Mouse (Mus musculus) lung, postnatal 0 days (tissue): ENCODE measurements around the gene Zfyve21. TPM values are rescaled to one million over a fixed set of nuclear protein-coding genes. Genes with fewer than 3 reads are reported as not detected.
A peak's percentile ranks its signal among the peaks of the same experiment; 100 is the strongest.

ENCODE experiments used
- ATAC-seq: fragments of 200-750 bp; cut with Nextera tagmentation; 2 replicates; pipeline ENCODE4 v1.8.0; 2017; ENCODE audit warnings: moderate library complexity
- DNase-seq: peaks from one replicate; pipeline ENCODE4 v3.0.0-alpha.2; 2016; ENCODE audit warnings: low spot score
- H3K27ac ChIP-seq: fragments of 300-500 bp; sonication (generic); 2 replicates; pipeline ENCODE4 v1.5.1; 2014; ENCODE audit warnings: antibody characterized with exemption, mild to moderate bottlenecking, low read length, mixed read lengths
- H3K27me3 ChIP-seq: fragments of 300-500 bp; sonication (generic); replicated peaks from 2 replicates; pipeline ENCODE4 v1.6.1; 2014; ENCODE audit warnings: low read length, mixed read lengths; ENCODE audit not compliant: insufficient read depth
- H3K36me3 ChIP-seq: fragments of 300-500 bp; sonication (generic); 2 replicates; pipeline ENCODE4 v1.6.1; 2014; ENCODE audit warnings: low read length, mixed read lengths; ENCODE audit not compliant: insufficient read depth
- H3K4me1 ChIP-seq: fragments of 300-500 bp; sonication (generic); 2 replicates; pipeline ENCODE4 v1.6.1; 2014; ENCODE audit warnings: antibody characterized with exemption, low read depth, low read length, mixed read lengths; ENCODE audit not compliant: insufficient read depth
- H3K4me2 ChIP-seq: fragments of 300-500 bp; sonication (generic); replicated peaks from 2 replicates; pipeline ENCODE4 v1.6.1; 2014; ENCODE audit warnings: low read depth, mild to moderate bottlenecking, low read length, moderate library complexity, mixed read lengths
- H3K4me3 ChIP-seq: fragments of 300-500 bp; sonication (generic); 2 replicates; pipeline ENCODE4 v1.5.1; 2014; ENCODE audit warnings: low read depth, low read length
- H3K9ac ChIP-seq: fragments of 300-500 bp; sonication (generic); replicated peaks from 2 replicates; pipeline ENCODE4 v1.6.1; 2014; ENCODE audit warnings: low read depth, mild to moderate bottlenecking
- H3K9me3 ChIP-seq: fragments of 300-500 bp; sonication (generic); 2 replicates; pipeline ENCODE4 v1.6.1; 2016; ENCODE audit warnings: low read length, mixed read lengths
- CTCF ChIP-seq: IDR thresholded peaks from 2 replicates; pipeline ENCODE4 v1.5.1; 2016; ENCODE audit warnings: antibody characterized with exemption, mild to moderate bottlenecking
- EP300 ChIP-seq: IDR thresholded peaks from 2 replicates; pipeline ENCODE4 v1.6.1; 2016; ENCODE audit warnings: antibody characterized with exemption, mild to moderate bottlenecking, control low read depth
- WGBS: fragments of 180-500 bp; shearing (Covaris S2); extraction: QIAGEN DNeasy Blood & Tissue Kit; methylation state at CpG from one replicate; pipeline ENCODE4 v1.1.7; 2014; 5-methylcytosine and 5-hydroxymethylcytosine counted together
- polyA plus RNA-seq: library from polyadenylated mRNA; unstranded; fragments of >200 nt; fragmentation: Nextera tagmentation; extraction: Ambion mirVana; gene quantifications from 2 replicates; pipeline ENCODE4 v1.2.1, GENCODE M21; 2015

Zfyve21 gene
- polyA plus RNA-seq, 1 experiment from 2014 or later = 163 TPM

- H3K9me3 ChIP-seq = no peaks in the 10 kb centered on the region
- no peaks in the 10 kb centered on the region for H3K4me1 ChIP-seq
- no peak for TF ChIP-seq EP300
- peak; percentile 97 for TF ChIP-seq CTCF
- H3K9ac ChIP-seq = no peak overlapping the region
- H3K4me2 ChIP-seq = no peak overlapping the region
- peak; percentile 85 for ATAC-seq
- no peaks in the 10 kb centered on the region for H3K27me3 ChIP-seq
- H3K4me3 ChIP-seq = no peak overlapping the region
- 11% methylated on average over 3 of the region's 3 CpGs for WGBS
- peak; percentile 92 for DNase-seq
- H3K36me3 ChIP-seq = no peaks in the 10 kb centered on the region
- H3K27ac ChIP-seq = no peak overlapping the region
Measured at GRCm38 (mm10) chr12:111878213-111878612, 64.2 kb downstream of the Zfyve21 start.

Other genes with a start within 250 kb of the Zfyve21 start
- gene Mark3, start 239.6 kb upstream of the Zfyve21 start, polyA plus RNA-seq = 25.8 and 26.0 TPM in 2 replicates
- 153 TPM in 2 replicates for gene Ckb, start 141.8 kb upstream of the Zfyve21 start, polyA plus RNA-seq
- gene Trmt61a, start 136.1 kb upstream of the Zfyve21 start, polyA plus RNA-seq = 4.3 and 4.5 TPM in 2 replicates
- 48.9 and 52.5 TPM in 2 replicates for gene Bag5, start 100.9 kb upstream of the Zfyve21 start, polyA plus RNA-seq
- gene Apopt1, start 100.9 kb upstream of the Zfyve21 start, polyA plus RNA-seq = 42.3 and 43.1 TPM in 2 replicates
- gene Klc1, start 55.3 kb upstream of the Zfyve21 start, polyA plus RNA-seq = 86.1 and 89.6 TPM in 2 replicates
- 1.8 and 2.1 TPM in 2 replicates for gene Xrcc3, start 297 bp upstream of the Zfyve21 start, polyA plus RNA-seq
- 21.8 and 22.7 TPM in 2 replicates for gene Ppp1r13b, start 93.9 kb downstream of the Zfyve21 start, polyA plus RNA-seq
- gene Atp5mpl, start 152.8 kb downstream of the Zfyve21 start, polyA plus RNA-seq = 400 and 463 TPM in 2 replicates
- gene Tdrd9, start 157.4 kb downstream of the Zfyve21 start, polyA plus RNA-seq = 0.02 and 0.05 TPM in 2 replicates
- not detected in 2 replicates for gene Rd3l, start 167.1 kb downstream of the Zfyve21 start, polyA plus RNA-seq